Mouse (Mus musculus) midbrain, embryonic 11.5 days (tissue): ENCODE measurements around the gene Zfp212. TPM values are rescaled to one million over a fixed set of nuclear protein-coding genes. Genes with fewer than 3 reads are reported as not detected.
"Not testable (repeated sequence)": the region's sequence is repeated elsewhere in the genome, so short reads cannot be mapped to it uniquely, and the experiment has no call there.

Source experiments
- ATAC-seq: fragments of 200-750 bp; cut with Nextera tagmentation; 2 replicates; pipeline ENCODE4 v1.8.0; 2017; ENCODE audit warnings: moderate TSS enrichment, moderate library complexity; ENCODE audit not compliant: low FRiP score
- DNase-seq: peaks from one replicate; pipeline ENCODE4 v3.0.0; 2015; ENCODE audit warnings: low spot score; ENCODE audit errors: missing footprints
- H3K27ac ChIP-seq: fragments of 300-500 bp; sonication (generic); 2 replicates; pipeline ENCODE4 v1.5.1; 2014; ENCODE audit warnings: low read depth, low read length
- H3K27me3 ChIP-seq: fragments of 300-500 bp; sonication (generic); 2 replicates; pipeline ENCODE4 v1.6.1; 2014; ENCODE audit warnings: mild to moderate bottlenecking, low read length, moderate library complexity, mixed read lengths; ENCODE audit not compliant: control insufficient read depth, insufficient read depth
- H3K36me3 ChIP-seq: fragments of 300-500 bp; sonication (generic); 2 replicates; pipeline ENCODE4 v1.6.1; 2014; ENCODE audit warnings: mild to moderate bottlenecking, low read length, moderate library complexity, mixed read lengths; ENCODE audit not compliant: control insufficient read depth, insufficient read depth
- H3K4me1 ChIP-seq: fragments of 300-500 bp; sonication (generic); 2 replicates; pipeline ENCODE4 v1.6.1; 2014; ENCODE audit warnings: low read length; ENCODE audit not compliant: control insufficient read depth, insufficient read depth
- H3K4me2 ChIP-seq: fragments of 300-500 bp; sonication (generic); 2 replicates; pipeline ENCODE4 v1.6.1; 2014; ENCODE audit warnings: mild to moderate bottlenecking, moderate library complexity
- H3K4me3 ChIP-seq: fragments of 300-500 bp; sonication (generic); 2 replicates; pipeline ENCODE4 v1.5.1; 2014; ENCODE audit warnings: low read depth, low read length
- H3K9ac ChIP-seq: fragments of 300-500 bp; sonication (generic); 2 replicates; pipeline ENCODE4 v1.6.1; 2014; ENCODE audit warnings: low read length
- H3K9me3 ChIP-seq: fragments of 300-500 bp; sonication (generic); 2 replicates; pipeline ENCODE4 v1.6.1; 2016; ENCODE audit warnings: low read length; ENCODE audit not compliant: control insufficient read depth
- WGBS: fragments of 180-500 bp; shearing (Covaris S2); extraction: QIAGEN DNeasy Blood & Tissue Kit; methylation state at CpG from one replicate; pipeline ENCODE4 v1.1.7; 2014; 5-methylcytosine and 5-hydroxymethylcytosine counted together
- polyA plus RNA-seq: library from polyadenylated mRNA; unstranded; fragments of >200 nt; fragmentation: Nextera tagmentation; extraction: Ambion mirVana; gene quantifications from 2 replicates; pipeline ENCODE4 v1.2.1, GENCODE M21; 2014

The Zfp212 gene
- polyA plus RNA-seq, 1 experiment from 2014 or later: 13.1 TPM

- no peak overlapping the region for H3K4me3 ChIP-seq
- H3K9ac ChIP-seq: no peak overlapping the region
- no peaks in the 10 kb centered on the region for H3K36me3 ChIP-seq
- ATAC-seq: no peak
- peaks cover 3% of the 10 kb centered on the region; the same call in 1 of the 2 replicates for H3K4me1 ChIP-seq
- no peak overlapping the region for H3K27ac ChIP-seq
- peak; percentile 78 for DNase-seq
- no peaks in the 10 kb centered on the region for H3K9me3 ChIP-seq
- H3K4me2 ChIP-seq: no peak overlapping the region
- no peaks in the 10 kb centered on the region for H3K27me3 ChIP-seq
- 95% methylated on average over 3 of the region's 3 CpGs for WGBS
These were observed 34.1 kb downstream of the Zfp212 start for GRCm38 (mm10) chr6:47954425-47954824.

DNA sequence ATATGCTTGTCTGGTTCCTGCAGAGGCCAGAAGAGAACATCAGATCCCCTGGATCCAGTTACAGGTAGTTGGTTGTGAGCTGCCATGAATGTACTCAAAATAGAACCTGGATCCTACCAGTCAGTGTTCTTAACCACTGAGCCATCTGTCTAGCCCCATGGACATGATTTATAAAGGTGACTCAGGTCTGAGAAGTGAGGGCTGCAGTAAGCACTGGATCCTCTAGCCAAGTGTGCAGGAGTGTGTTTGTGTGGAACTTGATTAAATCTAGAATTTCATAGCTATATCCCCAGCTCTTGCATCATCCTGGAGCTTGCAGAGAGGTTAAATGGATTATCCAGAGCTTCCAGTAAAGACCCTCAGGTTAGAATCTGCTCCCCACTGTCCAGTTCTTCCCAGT, 37.5 kb downstream of the Zfp212 start:
- peaks cover 1% of the 10 kb centered on the region; the same call in 1 of the 2 replicates for H3K36me3 ChIP-seq
- peaks cover 3% of the 10 kb centered on the region; the same call in 1 of the 2 replicates for H3K4me1 ChIP-seq
- no peaks in the 10 kb centered on the region for H3K9me3 ChIP-seq
- no peak overlapping the region for H3K4me3 ChIP-seq
- no peak overlapping the region for H3K27ac ChIP-seq
- no peak overlapping the region for H3K9ac ChIP-seq
- no peaks in the 10 kb centered on the region for H3K27me3 ChIP-seq
- H3K4me2 ChIP-seq: no peak overlapping the region
- DNase-seq: no peak
- ATAC-seq: no peak

DNA sequence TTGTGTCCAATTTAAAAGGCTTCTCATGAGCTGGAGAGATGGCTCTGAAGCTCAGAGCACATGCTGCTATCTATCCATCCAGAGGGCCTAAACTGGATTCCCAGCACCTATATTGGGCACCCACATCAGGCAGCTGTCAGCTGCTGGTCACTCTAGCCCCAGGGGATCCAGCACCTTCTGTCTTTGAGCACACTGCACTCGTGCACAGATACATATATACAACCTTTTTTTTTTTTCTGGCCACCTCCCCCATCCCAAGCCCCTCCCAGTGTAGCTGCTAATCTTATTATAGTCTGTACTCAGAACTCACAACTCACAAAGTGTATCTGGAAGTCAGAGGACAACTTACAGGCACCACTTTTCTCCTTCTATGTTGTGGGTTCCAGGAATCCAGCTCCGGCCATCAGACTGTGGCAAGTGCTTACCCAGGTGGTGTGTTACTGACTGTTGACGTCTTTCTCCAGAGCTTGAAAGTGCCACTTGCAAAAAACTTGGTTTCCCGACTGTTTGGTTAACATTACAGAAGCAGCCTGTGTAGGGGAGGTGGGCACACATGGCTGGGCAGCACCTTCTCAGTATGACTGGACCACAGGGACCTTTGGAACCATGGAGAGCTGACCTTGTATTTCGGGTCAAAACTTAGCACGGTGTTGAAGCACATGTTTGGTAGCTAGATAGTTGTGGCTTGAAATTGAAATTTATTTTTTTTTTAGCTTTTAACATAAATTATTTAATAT, 40.6 kb downstream of the Zfp212 start:
- H3K4me3 ChIP-seq: no peak overlapping the region
- no peaks in the 10 kb centered on the region for H3K9me3 ChIP-seq
- DNase-seq (peak; percentile 47), ATAC-seq (no peak)
- H3K27ac ChIP-seq: no peak overlapping the region
- H3K27me3 ChIP-seq: no peaks in the 10 kb centered on the region
- WGBS: 84% methylated on average over 6 of the region's 6 CpGs
- no peak overlapping the region for H3K4me2 ChIP-seq
- no peak overlapping the region for H3K9ac ChIP-seq
- H3K36me3 ChIP-seq: peaks cover 9% of the 10 kb centered on the region
- H3K4me1 ChIP-seq: no peaks in the 10 kb centered on the region

DNA sequence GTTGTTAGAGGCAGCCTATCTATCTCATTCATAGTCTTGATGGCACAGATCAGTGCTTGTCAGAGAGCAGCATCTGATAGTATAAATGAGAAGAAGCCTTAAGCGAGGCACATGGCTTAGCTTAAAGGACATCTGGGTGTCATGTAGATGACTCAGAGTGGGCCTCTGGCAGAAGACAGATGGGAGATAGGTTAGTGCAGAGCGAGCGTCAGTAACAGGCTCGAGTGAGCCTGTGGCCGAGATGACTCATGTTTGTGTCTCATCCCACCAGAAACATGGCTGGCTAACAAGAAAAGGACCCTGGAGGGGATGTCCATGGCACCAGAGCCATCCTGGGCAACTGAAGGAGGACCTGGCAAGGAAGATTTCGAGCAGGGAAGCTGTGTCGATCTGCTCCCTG, 42.8 kb downstream of the Zfp212 start:
- DNase-seq: peak; percentile 6
- 91% methylated on average over 7 of the region's 7 CpGs for WGBS
- H3K27me3 ChIP-seq: no peaks in the 10 kb centered on the region
- no peaks in the 10 kb centered on the region for H3K9me3 ChIP-seq
- H3K4me2 ChIP-seq: no peak overlapping the region
- no peaks in the 10 kb centered on the region for H3K4me1 ChIP-seq
- no peak overlapping the region for H3K27ac ChIP-seq
- no peak for ATAC-seq
- H3K9ac ChIP-seq: no peak overlapping the region
- H3K36me3 ChIP-seq: peaks cover 9% of the 10 kb centered on the region
- H3K4me3 ChIP-seq: no peak overlapping the region

GRCm38 (mm10) chr6:47968166-47968565, 47.9 kb downstream of the Zfp212 start:
- not testable (repeated sequence) for H3K27ac ChIP-seq, H3K9ac ChIP-seq, H3K4me2 ChIP-seq, H3K36me3 ChIP-seq, H3K27me3 ChIP-seq, H3K9me3 ChIP-seq, H3K4me3 ChIP-seq, H3K4me1 ChIP-seq, ATAC-seq
- WGBS: 56% methylated on average over 1 of the region's 1 CpGs
- DNase-seq: peak; percentile 69

GRCm38 (mm10) chr6:47974599-47974998, 54.3 kb downstream of the Zfp212 start:
- Histone ChIP-seq H3K9me3 (no peaks in the 10 kb centered on the region), H3K4me2 (no peak overlapping the region), H3K4me3 (no peak overlapping the region), H3K27ac (no peak overlapping the region), H3K4me1 (no peaks in the 10 kb centered on the region), H3K27me3 (no peaks in the 10 kb centered on the region), H3K9ac (no peak overlapping the region), H3K36me3 (no peaks in the 10 kb centered on the region)
- ATAC-seq (no peak), DNase-seq (no peak)
- WGBS: 89% methylated on average over 1 of the region's 1 CpGs

- ATAC-seq (peak; percentile 27; the same call in 1 of the 2 replicates), DNase-seq (peak; percentile 91)
- no peak overlapping the region for H3K27ac ChIP-seq
- H3K4me3 ChIP-seq: no peak overlapping the region
- H3K36me3 ChIP-seq: no peaks in the 10 kb centered on the region
- no peaks in the 10 kb centered on the region for H3K27me3 ChIP-seq
- H3K4me1 ChIP-seq: no peaks in the 10 kb centered on the region
- WGBS: 17% methylated on average over 6 of the region's 6 CpGs
- no peak overlapping the region for H3K4me2 ChIP-seq
- no peak overlapping the region for H3K9ac ChIP-seq
- H3K9me3 ChIP-seq: no peaks in the 10 kb centered on the region
These were observed 58.7 kb downstream of the Zfp212 start for GRCm38 (mm10) chr6:47978897-47979368.

Other genes with a start within 250 kb of the Zfp212 start
- 258 and 263 TPM in 2 replicates for gene Pdia4, start 107.0 kb upstream of the Zfp212 start, polyA plus RNA-seq
- gene Zfp786, start 89.6 kb upstream of the Zfp212 start, polyA plus RNA-seq: 7.0 and 8.1 TPM in 2 replicates
- 7.6 and 8.3 TPM in 2 replicates for gene Zfp398, start 84.8 kb upstream of the Zfp212 start, polyA plus RNA-seq
- gene Zfp282, start 43.3 kb upstream of the Zfp212 start, polyA plus RNA-seq: 12.6 and 13.6 TPM in 2 replicates
- 6.6 and 6.9 TPM in 2 replicates for gene Zfp956, start 32.9 kb downstream of the Zfp212 start, polyA plus RNA-seq
- 9.2 and 9.5 TPM in 2 replicates for gene Zfp777, start 128.4 kb downstream of the Zfp212 start, polyA plus RNA-seq
- 20.0 and 21.1 TPM in 2 replicates for gene Zfp746, start 166.1 kb downstream of the Zfp212 start, polyA plus RNA-seq